Mouse (Mus musculus): ENCODE measurements at regions not wholly inside any gene's neighbourhood (a gene's known extent, or its start where the extent isn't known, plus 50 kb on each side); places are given as distances from the start of the nearest gene placed in this dataset.

GRCm38 (mm10) chr8:102845362-102845761 lies 59.9 kb upstream of the Cdh11 start:
- DNase-seq (ENCODE audit: extremely low read depth, insufficient read length, low spot score): no peak

DNA sequence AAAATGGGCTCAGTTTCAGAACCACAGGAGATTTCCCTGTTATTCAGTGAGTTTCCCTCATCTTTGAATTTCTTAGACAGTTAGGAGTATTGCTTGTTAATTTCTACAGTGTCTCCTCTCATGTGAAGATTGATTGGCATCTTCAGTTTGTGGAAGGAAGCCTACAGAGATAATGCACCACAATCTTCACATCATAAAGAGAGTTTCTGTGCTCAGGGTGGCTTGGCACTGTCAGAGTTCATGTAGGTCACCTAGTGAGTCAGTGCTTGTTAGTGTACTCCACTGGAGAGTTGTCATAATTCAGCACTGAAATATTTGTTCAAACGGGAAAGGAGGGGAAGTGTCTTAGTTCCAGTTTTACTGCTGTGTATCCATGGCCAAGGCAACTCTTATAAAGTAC lies 74.6 kb upstream of the Cdh11 start:
- no peak for DNase-seq (ENCODE audit: extremely low read depth, insufficient read length, low spot score)

GRCm38 (mm10) chr8:102899525-102899924 lies 114.1 kb upstream of the Cdh11 start:
- no peak for DNase-seq (ENCODE audit: extremely low read depth, insufficient read length, low spot score)

- DNase-seq (ENCODE audit: extremely low read depth, insufficient read length, low spot score): no peak
These were observed 115.2 kb upstream of the Cdh11 start for GRCm38 (mm10) chr8:102900662-102901061.

- DNase-seq (ENCODE audit: extremely low read depth, insufficient read length, low spot score): no peak
These were observed 122.0 kb upstream of the Cdh11 start for GRCm38 (mm10) chr8:102907444-102907843.

DNA sequence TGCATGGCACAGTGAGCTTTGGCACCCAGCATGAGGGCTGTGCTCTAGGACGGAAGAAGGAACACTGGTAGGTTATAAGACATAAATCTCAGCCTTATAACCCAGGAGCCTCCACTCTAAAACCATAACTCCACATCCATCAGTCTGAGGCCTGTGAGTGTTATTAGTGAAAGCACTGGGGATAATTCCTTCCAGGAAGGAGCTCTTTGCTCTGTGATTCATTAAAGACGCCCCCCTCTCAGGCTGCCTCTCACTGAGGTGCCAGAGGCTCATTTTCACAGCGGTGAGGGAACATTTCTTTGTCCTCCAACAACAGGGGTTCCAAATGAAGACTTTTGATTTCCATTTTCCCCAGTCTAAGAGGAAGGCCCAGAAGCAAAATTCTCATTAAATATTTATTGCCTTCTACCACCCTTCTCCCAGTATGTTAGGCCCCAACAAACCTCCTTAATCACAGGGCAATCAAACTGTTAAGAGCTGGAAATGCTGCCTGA lies 145.9 kb upstream of the Cdh11 start:
- DNase-seq (ENCODE audit: extremely low read depth, insufficient read length, low spot score): no peak

GRCm38 (mm10) chr8:102938771-102939170 lies 153.3 kb upstream of the Cdh11 start:
- no peak for DNase-seq (ENCODE audit: extremely low read depth, insufficient read length, low spot score)

- DNase-seq (ENCODE audit: extremely low read depth, insufficient read length, low spot score): no peak
These were observed 160.1 kb upstream of the Cdh11 start for GRCm38 (mm10) chr8:102945546-102945945.

DNA sequence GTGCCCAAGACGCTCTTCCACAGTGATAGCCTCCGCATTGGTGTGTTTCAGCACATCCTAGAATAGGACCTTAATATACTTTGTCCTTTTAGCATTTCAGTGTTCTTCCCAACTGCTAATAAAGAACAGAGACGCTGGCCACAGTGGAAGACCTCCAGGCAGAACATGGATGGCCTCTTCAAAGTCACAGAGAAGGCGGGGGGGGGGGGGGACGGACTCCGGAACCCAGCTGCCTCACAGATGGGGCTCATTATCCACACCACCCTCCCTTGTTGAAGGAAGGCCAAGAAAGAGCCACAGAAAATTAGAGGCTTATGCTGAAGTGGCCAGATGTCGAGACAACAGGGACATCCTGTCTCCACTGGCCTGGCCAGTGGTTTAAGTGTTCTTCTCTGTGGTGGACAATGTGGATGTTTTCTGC lies 192.7 kb upstream of the Cdh11 start:
- no peak for DNase-seq (ENCODE audit: extremely low read depth, insufficient read length, low spot score)

GRCm38 (mm10) chr8:102983220-102983909 lies 197.9 kb upstream of the Cdh11 start:
- DNase-seq (ENCODE audit: extremely low read depth, insufficient read length, low spot score): no peak

- DNase-seq (ENCODE audit: extremely low read depth, insufficient read length, low spot score): no peak
These were observed 198.4 kb upstream of the Cdh11 start for GRCm38 (mm10) chr8:102983910-102984225.

GRCm38 (mm10) chr8:103007284-103007984 lies 222.0 kb upstream of the Cdh11 start:
- DNase-seq (ENCODE audit: extremely low read depth, insufficient read length, low spot score): no peak

DNA sequence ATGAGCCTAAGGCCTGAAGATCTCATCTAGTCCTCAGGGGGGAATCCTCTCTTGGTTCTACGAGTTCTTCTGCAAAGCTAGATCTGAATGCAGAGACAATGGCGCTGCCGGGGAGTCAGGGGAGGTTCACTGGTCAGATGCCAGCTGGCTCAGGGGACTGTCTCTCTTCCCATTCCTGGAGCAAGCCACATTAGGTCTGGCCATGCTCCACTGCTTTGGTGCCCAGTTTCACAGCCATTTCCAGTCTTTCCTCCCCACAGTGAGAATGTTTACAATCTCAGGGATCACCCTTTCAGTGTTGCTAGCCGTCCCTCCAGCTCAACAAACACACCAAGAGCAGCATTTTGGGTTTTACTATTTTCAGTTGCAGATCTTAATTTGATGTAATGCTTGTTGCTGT lies 233.7 kb upstream of the Cdh11 start:
- no peak for DNase-seq (ENCODE audit: extremely low read depth, insufficient read length, low spot score)

DNA sequence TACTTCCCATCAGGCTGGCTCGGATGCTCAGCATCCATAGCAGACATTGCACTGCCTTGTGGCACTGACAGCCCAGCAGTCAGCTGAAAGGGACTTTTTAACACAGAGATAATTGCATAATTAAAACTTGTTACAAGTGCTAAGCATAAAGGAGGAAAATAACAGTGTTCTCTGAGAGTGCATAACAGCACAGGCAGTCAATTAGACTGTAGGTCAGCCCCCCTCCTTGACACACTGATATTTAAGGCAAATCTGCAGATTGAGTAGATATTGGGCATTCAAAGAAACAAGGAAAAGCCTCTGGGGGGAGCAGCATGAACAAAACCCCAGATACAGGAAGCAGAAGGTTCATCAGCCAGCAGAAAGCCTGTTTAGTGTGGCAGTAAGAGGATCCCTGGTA lies 237.8 kb upstream of the Cdh11 start:
- no peak for DNase-seq (ENCODE audit: extremely low read depth, insufficient read length, low spot score)

DNA sequence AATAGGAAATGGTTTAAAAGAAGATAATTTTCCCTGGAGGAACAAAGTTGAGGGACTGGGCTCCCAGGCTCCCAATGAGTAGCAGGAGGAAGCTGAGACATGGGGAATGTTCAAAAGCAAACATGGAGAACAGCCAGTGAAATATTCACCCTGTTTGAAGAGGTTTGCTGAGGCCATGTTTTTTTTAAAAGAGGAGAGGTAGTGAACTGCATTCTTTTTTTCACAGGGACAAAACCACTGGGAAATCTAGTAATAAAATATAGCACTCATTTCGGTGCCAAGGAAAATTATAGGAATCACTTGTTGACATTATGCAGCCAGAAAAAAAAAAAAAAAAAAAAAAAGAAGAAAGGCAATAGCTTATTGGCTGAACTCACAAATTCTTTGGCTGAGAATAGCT lies 246.3 kb upstream of the Cdh11 start:
- DNase-seq (ENCODE audit: extremely low read depth, insufficient read length, low spot score): no peak

DNA sequence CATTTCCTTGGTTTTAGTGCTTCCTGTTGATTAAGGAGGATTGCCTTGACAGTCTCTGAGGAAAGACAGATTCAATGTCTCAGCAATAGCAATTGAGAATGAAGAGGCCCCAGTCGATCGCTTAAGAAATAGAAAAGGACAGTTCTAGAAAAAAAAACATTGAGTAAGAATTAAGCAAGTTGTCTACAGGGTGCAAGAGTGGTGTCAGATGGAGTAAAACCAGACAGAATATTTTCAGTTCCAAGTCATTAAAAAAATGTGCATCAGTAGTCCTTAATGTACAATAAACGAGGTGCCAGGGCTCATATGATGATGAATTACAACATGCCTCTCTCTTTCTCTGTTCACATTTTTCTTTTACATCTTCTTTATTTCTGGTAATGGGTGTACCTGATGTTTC lies 248.5 kb upstream of the Cdh11 start:
- no peak for DNase-seq (ENCODE audit: extremely low read depth, insufficient read length, low spot score)

- DNase-seq (ENCODE audit: extremely low read depth, insufficient read length, low spot score): no peak
These were observed 286.7 kb upstream of the Cdh11 start for GRCm38 (mm10) chr8:103072079-103072635.

GRCm38 (mm10) chr8:103072646-103073045 lies 287.2 kb upstream of the Cdh11 start:
- DNase-seq (ENCODE audit: extremely low read depth, insufficient read length, low spot score): no peak

DNA sequence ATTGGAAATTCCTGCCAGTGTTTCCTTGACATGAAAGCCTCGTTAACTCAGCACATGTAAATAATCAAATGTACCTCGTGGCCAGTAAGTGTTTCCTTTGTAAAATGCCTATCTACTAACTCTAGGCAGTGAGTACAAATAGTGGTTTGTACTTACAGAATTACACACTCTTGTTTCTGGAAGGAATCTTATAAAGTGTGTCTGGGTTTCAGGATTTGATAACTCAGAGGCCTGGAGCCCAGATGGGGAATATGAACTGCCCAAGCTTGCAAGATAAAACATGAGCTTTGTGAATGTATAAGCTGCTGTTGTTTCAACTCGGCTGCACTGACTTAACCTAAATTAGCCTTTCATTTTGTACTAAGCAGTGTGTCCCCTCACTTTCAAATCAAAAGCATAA lies 293.1 kb upstream of the Cdh11 start:
- DNase-seq (ENCODE audit: extremely low read depth, insufficient read length, low spot score): no peak

- DNase-seq (ENCODE audit: extremely low read depth, insufficient read length, low spot score): no peak
These were observed 301.6 kb upstream of the Cdh11 start for GRCm38 (mm10) chr8:103086956-103087482.

- DNase-seq (ENCODE audit: extremely low read depth, insufficient read length, low spot score): no peak
These were observed 311.2 kb upstream of the Cdh11 start for GRCm38 (mm10) chr8:103096496-103097092.

Measured in 3134 (cell line).